In genomic region chr4:118989331-118989730, GRCm38 (mm10) we compare ENCODE assay signal across 41 mouse cellular contexts. TPM values are rescaled to one million over a fixed set of nuclear protein-coding genes. Genes with fewer than 3 reads are reported as not detected.
"Had no signal": no experiment of that assay in that cellular context is flagged by ENCODE, and none has a peak within 500 bp of the region (broad histone marks: within the 10 kb centered on the region; RNA-seq: fewer than 3 reads in every experiment).

No protein-coding gene starts in this region.

- H3K4me1 ChIP-seq: heart, embryonic 10.5 days; heart, embryonic 12.5 days; hindbrain, embryonic 13.5 days; hindbrain, embryonic 15.5 days; limb, embryonic 13.5 days; limb, embryonic 15.5 days; liver, embryonic 15.5 days had no signal

- H3K9ac ChIP-seq: heart, embryonic 12.5 days; hindbrain, embryonic 13.5 days; hindbrain, embryonic 15.5 days; limb, embryonic 13.5 days; limb, embryonic 15.5 days; liver, embryonic 13.5 days; liver, embryonic 15.5 days had no signal

- ATAC-seq: intestine, embryonic 16.5 days had no signal

- H3K27me3 ChIP-seq: heart, embryonic 12.5 days; hindbrain, embryonic 13.5 days; hindbrain, embryonic 15.5 days; limb, embryonic 13.5 days; limb, embryonic 15.5 days; liver, embryonic 15.5 days had no signal

- H3K4me2 ChIP-seq: heart, embryonic 12.5 days; hindbrain, embryonic 13.5 days; hindbrain, embryonic 15.5 days; limb, embryonic 13.5 days; limb, embryonic 15.5 days; liver, embryonic 13.5 days; liver, embryonic 15.5 days had no signal

- H3K4me3 ChIP-seq: gastrocnemius, adult 2 months; heart, embryonic 10.5 days; heart, embryonic 12.5 days; hindbrain, embryonic 13.5 days; hindbrain, embryonic 15.5 days; limb, embryonic 13.5 days; limb, embryonic 15.5 days; liver, embryonic 13.5 days; liver, embryonic 15.5 days had no signal

- H3K36me3 ChIP-seq: heart, embryonic 10.5 days; heart, embryonic 12.5 days; hindbrain, embryonic 13.5 days; hindbrain, embryonic 15.5 days; limb, embryonic 13.5 days; limb, embryonic 15.5 days; liver, embryonic 13.5 days; liver, embryonic 15.5 days had no signal

- H3K27ac ChIP-seq: gastrocnemius, adult 2 months; heart, embryonic 10.5 days; hindbrain, embryonic 13.5 days; hindbrain, embryonic 15.5 days; hindbrain, postnatal 0 days; kidney, postnatal 0 days; limb, embryonic 13.5 days; limb, embryonic 15.5 days; liver, embryonic 13.5 days; liver, embryonic 15.5 days had no signal

- DNase-seq: gastrocnemius, adult 2 months; gastrocnemius, postnatal 10 days; gastrocnemius, postnatal 36 days; heart, adult 18-20 months; heart, postnatal 10 days; heart, postnatal 36 days; kidney, adult 2 months; kidney, postnatal 14 days; layer of hippocampus, adult 9-11 months; layer of hippocampus, postnatal 36 days; left cerebral cortex, postnatal 4 days; liver, embryonic 13.5 days; lung, adult 18-20 months had no signal

RNA-seq across cellular contexts. Expression of gene Lao1, which starts 28.0 kb away (rescaled TPM):
- total RNA-seq: granulocyte monocyte progenitor cell, adult 5-6 weeks; hematopoietic stem cell, adult 5-6 weeks; left cerebral cortex, adult 18-20 months; left cerebral cortex, postnatal 4 days; liver, adult 2 months had no signal
- polyA plus RNA-seq: heart, embryonic 10.5 days; heart, embryonic 12.5 days; heart, embryonic 14.5 days; heart, embryonic 16.5 days; hindbrain, embryonic 11.5 days; hindbrain, embryonic 13.5 days; hindbrain, embryonic 15.5 days; intestine, embryonic 14.5 days; intestine, embryonic 16.5 days; kidney, adult 2 months; kidney, embryonic 14.5 days; kidney, postnatal 0 days; limb, embryonic 11.5 days; limb, embryonic 13.5 days; limb, embryonic 15.5 days; liver, adult 2 months; liver, embryonic 13.5 days; liver, embryonic 15.5 days had no signal

RNA-seq across cellular contexts. Expression of gene Olfr1328, which starts 50.9 kb away (rescaled TPM):
- total RNA-seq: gastrocnemius, adult 2 months; gastrocnemius, postnatal 10 days; gastrocnemius, postnatal 36 days; granulocyte monocyte progenitor cell, adult 5-6 weeks; heart, adult 18-20 months; heart, adult 8-10 months; heart, postnatal 10 days; heart, postnatal 36 days; hematopoietic stem cell, adult 5-6 weeks; hindbrain, postnatal 0 days; layer of hippocampus, adult 18-20 months; layer of hippocampus, adult 8-10 months; layer of hippocampus, postnatal 14 days; layer of hippocampus, postnatal 36 days; left cerebral cortex, adult 18-20 months; left cerebral cortex, adult 8-10 months; left cerebral cortex, postnatal 10 days; left cerebral cortex, postnatal 25 days; left cerebral cortex, postnatal 4 days; liver, adult 2 months had no signal
- polyA plus RNA-seq: heart, embryonic 12.5 days; heart, embryonic 14.5 days; heart, embryonic 16.5 days; hindbrain, embryonic 11.5 days; hindbrain, embryonic 13.5 days; hindbrain, embryonic 15.5 days; hindbrain, postnatal 0 days; intestine, embryonic 14.5 days; intestine, embryonic 16.5 days; kidney, adult 2 months; kidney, embryonic 14.5 days; kidney, postnatal 0 days; large intestine, adult 2 months; limb, embryonic 11.5 days; limb, embryonic 13.5 days; limb, embryonic 15.5 days; liver, adult 2 months; liver, embryonic 13.5 days; liver, embryonic 15.5 days had no signal
